Mouse (Mus musculus) activated CD4-positive, CD25-positive, alpha-beta regulatory T cell, adult 9 weeks (primary cell): ENCODE data around the gene Gm20388. TPM values are rescaled to one million over a fixed set of nuclear protein-coding genes. Genes with fewer than 3 reads are reported as not detected.

ENCODE experiments used
- polyA plus RNA-seq: library from polyadenylated mRNA; unstranded; fragments of 100-300 nt; shearing (Covaris generic); gene quantifications from one replicate; pipeline ENCODE4 v1.2.1, GENCODE M21; 2017

The Gm20388 gene
- polyA plus RNA-seq, 1 experiment from 2014 or later: 8.9 TPM

GRCm38 (mm10) chr8:123653308-123653993 lies 3742.8 kb downstream of the Gm20388 start, which contains the start of gene Rhou:
Rhou (plus strand) TSS chr8:123653929.

GRCm38 (mm10) chr8:123805718-123806373 lies 3895.2 kb downstream of the Gm20388 start, which contains the start of gene Rab4a:
Rab4a (plus strand) TSS chr8:123805985.

GRCm38 (mm10) chr8:123859648-123860259 lies 3949.1 kb downstream of the Gm20388 start, which contains the start of gene Ccsap:
Ccsap (minus strand) TSS chr8:123860209.

GRCm38 (mm10) chr8:123894502-123895097 lies 3984.0 kb downstream of the Gm20388 start, which contains the start of gene Acta1:
Acta1 (minus strand) TSS chr8:123894751.

GRCm38 (mm10) chr8:123948942-123949685 lies 4038.5 kb downstream of the Gm20388 start, which contains the start of gene Nup133:
Nup133 (minus strand) TSS chr8:123949265.

GRCm38 (mm10) chr8:123982826-123983400 lies 4072.3 kb downstream of the Gm20388 start, which contains the start of gene Abcb10:
Abcb10 (minus strand) TSS chr8:123983122.

GRCm38 (mm10) chr8:124021237-124022227 lies 4110.9 kb downstream of the Gm20388 start, which contains the start of the genes Taf5l and Urb2:
Taf5l (minus strand) TSS chr8:124021397.
Urb2 (plus strand) TSS chr8:124021508.

GRCm38 (mm10) chr8:124231176-124231484 lies 4320.5 kb downstream of the Gm20388 start, which contains the start of gene Galnt2:
Galnt2 (plus strand) TSS chr8:124231391.

Other genes starting within 250 kb of the Gm20388 start
- not detected for gene Wfdc1, start 244.5 kb upstream of the Gm20388 start, polyA plus RNA-seq
- not detected for gene Atp2c2, start 210.8 kb upstream of the Gm20388 start, polyA plus RNA-seq
- 13.7 TPM for gene Tldc1, start 132.4 kb upstream of the Gm20388 start, polyA plus RNA-seq
- 444 TPM for gene Cotl1, start 70.3 kb upstream of the Gm20388 start, polyA plus RNA-seq
- 13.6 TPM for gene Klhl36, start 48.6 kb upstream of the Gm20388 start, polyA plus RNA-seq
- 86.0 TPM for gene Usp10, start 481 bp upstream of the Gm20388 start, polyA plus RNA-seq
- gene Crispld2, start 81.6 kb downstream of the Gm20388 start, polyA plus RNA-seq: not detected
- 4.3 TPM for gene Zdhhc7, start 190.6 kb downstream of the Gm20388 start, polyA plus RNA-seq
- gene 6430548M08Rik, start 203.3 kb downstream of the Gm20388 start, polyA plus RNA-seq: 0.33 TPM